21 mouse cellular contexts compared by ENCODE assay signal in genomic region chr6:140730669-140731401, GRCm38 (mm10). TPM values are rescaled to one million over a fixed set of nuclear protein-coding genes. Genes with fewer than 3 reads are reported as not detected.
DNase-seq lines count a peak whose midpoint lies in the region; ATAC-seq and TF ChIP-seq lines count a peak whose summit lies in the region.
"Had no signal": no experiment of that assay in that cellular context is flagged by ENCODE, and none has a peak within 500 bp of the region (broad histone marks: within the 10 kb centered on the region; RNA-seq: fewer than 3 reads in every experiment).

No protein-coding gene starts in this region.

- peak; percentile 12; the same call in 1 of the 2 replicates for ATAC-seq in forebrain, embryonic 12.5 days (ENCODE audit: low FRiP score)
- no peak; the same call in 1 of the 2 replicates for ATAC-seq in forebrain, postnatal 0 days
- no peak for ATAC-seq in liver, embryonic 12.5 days
- ATAC-seq: Patski had no signal

- no peak for TF ChIP-seq CTCF in forebrain, postnatal 0 days (IDR thresholded peaks at IDR 0.05; ENCODE audit: low read depth)
- no peak for TF ChIP-seq CTCF in kidney, adult 2 months (conservative IDR thresholded peaks at IDR 0.05; ENCODE audit: insufficient read depth, insufficient read length, low read depth, low read length)

- intact Hi-C loops in left cerebral cortex, postnatal 10 days (cut with DNase I) = no loop called here

- H3K4me1 ChIP-seq in forebrain, embryonic 12.5 days = peaks cover 14% of the 10 kb centered on the region; the same call in 1 of the 2 replicates
- H3K4me1 ChIP-seq in forebrain, postnatal 0 days (ENCODE audit: insufficient read depth) = 0 out of 2 replicates have a peak, but pooled peaks cover 4% of the 10 kb centered on the region
- no peaks in the 10 kb centered on the region for H3K4me1 ChIP-seq in kidney, adult 2 months (ENCODE audit: control insufficient read depth, insufficient read depth, low read length)
- H3K4me1 ChIP-seq in liver, embryonic 12.5 days = no peaks in the 10 kb centered on the region
- H3K4me1 ChIP-seq: embryonic facial prominence, embryonic 13.5 days had no signal

- 74% methylated on average over 6 of the region's 6 CpGs for WGBS in forebrain, embryonic 12.5 days
- WGBS in forebrain, postnatal 0 days = 46% methylated on average over 6 of the region's 6 CpGs
- WGBS in kidney, adult 2 months = 52% methylated on average over 6 of the region's 6 CpGs
- 53% methylated on average over 6 of the region's 6 CpGs for WGBS in liver, embryonic 12.5 days (ENCODE audit: insufficient replicate concordance)

- H3K4me2 ChIP-seq in forebrain, embryonic 12.5 days = no peak overlapping the region
- H3K4me2 ChIP-seq in forebrain, postnatal 0 days (ENCODE audit: low read depth) = no peak overlapping the region
- H3K4me2 ChIP-seq in liver, embryonic 12.5 days = no peak overlapping the region
- H3K4me2 ChIP-seq: embryonic facial prominence, embryonic 13.5 days; liver, embryonic 11.5 days; lung, embryonic 15.5 days had no signal

- no peaks in the 10 kb centered on the region for H3K9me3 ChIP-seq in forebrain, embryonic 12.5 days
- no peaks in the 10 kb centered on the region for H3K9me3 ChIP-seq in forebrain, postnatal 0 days (ENCODE audit: low read length)
- H3K9me3 ChIP-seq in liver, embryonic 12.5 days (replicated peaks) = peaks cover 11% of the 10 kb centered on the region; the same call in 1 of the 2 replicates
- H3K9me3 ChIP-seq: embryonic facial prominence, embryonic 13.5 days; lung, embryonic 15.5 days had no signal

- H3K36me3 ChIP-seq in forebrain, embryonic 12.5 days (replicated peaks) = no peaks in the 10 kb centered on the region
- H3K36me3 ChIP-seq in forebrain, postnatal 0 days (ENCODE audit: insufficient read depth) = no peaks in the 10 kb centered on the region
- no peaks in the 10 kb centered on the region for H3K36me3 ChIP-seq in kidney, adult 2 months (ENCODE audit: control insufficient read depth, insufficient read depth, low read length)
- H3K36me3 ChIP-seq in liver, embryonic 12.5 days = no peaks in the 10 kb centered on the region
- H3K36me3 ChIP-seq: embryonic facial prominence, embryonic 13.5 days; lung, embryonic 15.5 days had no signal

- no peak for DNase-seq in forebrain, postnatal 0 days
- peak; percentile 38 for DNase-seq in kidney, adult 2 months
- no peak for DNase-seq in kidney, postnatal 4 days
- peak; percentile 52 for DNase-seq in NIH3T3 (ENCODE audit: low read depth)
- peak; percentile 39 for DNase-seq in mesoderm, embryonic 11.5 days (ENCODE audit: low read depth, low spot score)
- no peak for DNase-seq in left cerebral cortex, postnatal 10 days (ENCODE audit: extremely low spot score in 1 of 2, low spot score in 2 of 2)
- DNase-seq: gastrocnemius, postnatal 14 days; heart, postnatal 10 days; kidney, adult 11 months had no signal

- no peak overlapping the region for H3K4me3 ChIP-seq in forebrain, embryonic 12.5 days (replicated peaks)
- H3K4me3 ChIP-seq in forebrain, postnatal 0 days (ENCODE audit: low read depth, low read length) = no peak overlapping the region
- no peak overlapping the region for H3K4me3 ChIP-seq in kidney, adult 2 months (ENCODE audit: insufficient read depth, low read depth, low read length)
- no peak overlapping the region for H3K4me3 ChIP-seq in liver, embryonic 12.5 days
- H3K4me3 ChIP-seq: embryonic facial prominence, embryonic 13.5 days; lung, embryonic 15.5 days had no signal

- H3K27me3 ChIP-seq in forebrain, embryonic 12.5 days = no peaks in the 10 kb centered on the region
- H3K27me3 ChIP-seq in forebrain, postnatal 0 days (ENCODE audit: insufficient read depth, low read length) = no peaks in the 10 kb centered on the region
- H3K27me3 ChIP-seq in kidney, adult 2 months (replicated peaks; ENCODE audit: control insufficient read depth, insufficient read depth, low read length) = no peaks in the 10 kb centered on the region
- peaks cover 16% of the 10 kb centered on the region; the same call in 1 of the 2 replicates for H3K27me3 ChIP-seq in liver, embryonic 12.5 days (replicated peaks)
- H3K27me3 ChIP-seq: Patski had no signal

- no peak overlapping the region for H3K9ac ChIP-seq in forebrain, embryonic 12.5 days
- no peak overlapping the region for H3K9ac ChIP-seq in forebrain, postnatal 0 days
- no peak overlapping the region for H3K9ac ChIP-seq in liver, embryonic 12.5 days
- H3K9ac ChIP-seq: embryonic facial prominence, embryonic 13.5 days; lung, embryonic 15.5 days had no signal

- no peak for TF ChIP-seq POLR2A in kidney, adult 2 months (IDR thresholded peaks at IDR 0.05; ENCODE audit: low read depth, low read length)

- peak overlapping the region; percentile 46; the same call in 1 of the 2 replicates for H3K27ac ChIP-seq in forebrain, embryonic 12.5 days
- H3K27ac ChIP-seq in forebrain, postnatal 0 days (ENCODE audit: low read depth, low read length) = no peak overlapping the region
- H3K27ac ChIP-seq in kidney, adult 2 months (ENCODE audit: insufficient read depth, low read depth, low read length) = no peak overlapping the region
- no peak overlapping the region for H3K27ac ChIP-seq in liver, embryonic 12.5 days
- H3K27ac ChIP-seq: embryonic facial prominence, embryonic 13.5 days; lung, embryonic 15.5 days had no signal

RNA-seq across cellular contexts. Expression of gene Gm11077, which starts 1.8 kb away (rescaled TPM):
- not detected in 2 replicates for polyA plus RNA-seq in forebrain, embryonic 12.5 days (2016; fragmentation: Nextera tagmentation; extraction: Ambion mirVana)
- total RNA-seq in forebrain, postnatal 0 days (2014; rRNA removed) = not detected in 2 replicates
- polyA plus RNA-seq in forebrain, postnatal 0 days (2015; fragmentation: Nextera tagmentation; extraction: Ambion mirVana) = not detected in 2 replicates
- not detected in 2 replicates for polyA plus RNA-seq in kidney, adult 2 months (2012; rRNA removed)
- total RNA-seq in left cerebral cortex, postnatal 10 days (2021) = not detected
- not detected in 2 replicates for polyA plus RNA-seq in liver, embryonic 12.5 days (2016; fragmentation: Nextera tagmentation; extraction: Ambion mirVana)
- total RNA-seq: adrenal gland, adult 18-20 months; gastrocnemius, postnatal 14 days; heart, postnatal 10 days; layer of hippocampus, postnatal 14 days; left cerebral cortex, postnatal 4 days; megakaryocyte progenitor cell, adult 5-6 weeks had no signal
- polyA plus RNA-seq: embryonic facial prominence, embryonic 13.5 days; liver, embryonic 11.5 days; lung, embryonic 15.5 days; Patski; small intestine, adult 2 months; stomach, embryonic 14.5 days had no signal

Comparison
In these comparisons a context has a peak if more than half of its experiments do, and no peak if none do; other contexts are left out.
1. DNase-seq: peak in kidney, adult 2 months (single experiment), NIH3T3 (single experiment) and mesoderm, embryonic 11.5 days (single experiment); none in forebrain, postnatal 0 days (single experiment), kidney, postnatal 4 days (0 of 2) and left cerebral cortex, postnatal 10 days (0 of 2).